Mouse (Mus musculus): Measurements from ENCODE around the gene March9.
"Not testable (repeated sequence)": the region's sequence is repeated elsewhere in the genome, so short reads cannot be mapped to it uniquely, and the experiment has no call there.

The March9 gene

DNA sequence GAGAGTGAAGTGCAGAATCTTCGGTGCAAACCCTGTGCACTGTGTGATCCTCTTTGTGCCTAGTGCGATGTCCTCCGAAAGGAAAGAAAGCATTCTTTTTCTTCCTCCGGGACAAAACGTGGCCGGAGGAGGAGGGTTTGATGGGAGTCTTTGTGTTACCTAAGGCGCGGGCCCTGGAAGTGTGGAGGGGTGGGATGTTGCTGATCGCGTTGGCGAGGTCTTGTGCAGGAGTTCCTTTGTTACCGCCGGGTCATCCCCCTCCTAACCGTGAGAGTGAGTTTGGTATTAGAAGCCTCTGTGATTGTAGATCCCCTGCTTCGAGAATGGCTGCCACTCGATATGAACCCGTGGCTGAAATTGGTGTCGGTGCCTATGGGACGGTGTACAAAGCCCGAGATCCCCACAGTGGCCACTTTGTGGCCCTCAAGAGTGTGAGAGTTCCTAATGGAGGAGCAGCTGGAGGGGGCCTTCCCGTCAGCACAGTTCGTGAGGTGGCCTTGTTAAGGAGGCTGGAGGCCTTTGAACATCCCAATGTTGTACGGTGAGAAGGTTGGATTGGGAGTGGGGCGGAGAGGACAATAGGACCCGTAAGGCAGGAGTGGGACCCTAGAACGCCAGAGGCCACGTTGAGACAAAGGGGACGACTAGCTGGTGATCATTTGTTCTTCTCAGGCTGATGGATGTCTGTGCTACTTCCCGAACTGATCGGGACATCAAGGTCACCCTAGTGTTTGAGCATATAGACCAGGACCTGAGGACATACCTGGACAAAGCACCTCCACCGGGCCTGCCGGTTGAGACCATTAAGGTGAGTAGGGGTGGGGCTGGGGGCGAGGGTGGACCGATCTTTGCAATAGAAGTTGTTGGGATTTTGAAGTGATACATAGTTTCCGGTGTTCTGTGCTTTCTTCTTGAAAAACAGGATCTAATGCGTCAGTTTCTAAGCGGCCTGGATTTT is 4.2 kb upstream of the March9 start:
- ATAC-seq (ENCODE audit: insufficient number of reproducible peaks, low FRiP score, low TSS enrichment), result no peak; the same call in 1 of the 2 replicates

DNA sequence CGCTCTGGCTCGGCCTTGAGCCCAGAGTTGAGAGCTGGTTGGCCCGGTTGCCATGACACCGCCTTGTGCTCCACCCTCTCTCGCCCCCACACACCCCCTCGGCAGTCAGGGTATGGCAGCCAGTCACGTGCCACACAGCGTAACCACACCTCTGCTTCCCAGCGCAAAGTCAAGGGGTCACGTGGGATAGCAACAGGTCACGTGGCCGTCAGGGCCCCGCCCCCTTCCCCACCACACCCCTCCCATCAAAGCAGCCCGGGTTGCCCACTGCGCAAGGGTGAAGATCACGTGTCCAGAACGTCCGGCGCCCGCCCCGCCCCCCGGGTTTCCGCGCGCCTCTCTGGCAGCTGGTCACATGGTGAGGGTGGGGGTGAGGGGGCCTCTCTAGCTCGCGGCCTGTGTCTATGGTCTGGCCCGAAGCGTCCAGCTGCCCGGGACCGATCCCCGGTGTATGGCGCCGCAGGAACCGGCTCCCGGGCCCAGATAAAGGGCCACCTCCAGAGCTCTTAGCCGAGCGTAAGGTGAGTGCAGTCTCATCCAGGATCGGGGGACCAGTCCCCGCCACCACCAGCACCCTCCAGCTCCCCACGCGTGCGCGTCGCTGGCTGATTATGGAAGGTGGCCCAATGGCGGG is 3.4 kb upstream of the March9 start, which contains the start of gene Cdk4:
TSS of gene Cdk4 (plus strand) at position 296 of the 634 bp plus-strand sequence.
- ATAC-seq (ENCODE audit: insufficient number of reproducible peaks, low FRiP score, low TSS enrichment), result peak; percentile 69

DNA sequence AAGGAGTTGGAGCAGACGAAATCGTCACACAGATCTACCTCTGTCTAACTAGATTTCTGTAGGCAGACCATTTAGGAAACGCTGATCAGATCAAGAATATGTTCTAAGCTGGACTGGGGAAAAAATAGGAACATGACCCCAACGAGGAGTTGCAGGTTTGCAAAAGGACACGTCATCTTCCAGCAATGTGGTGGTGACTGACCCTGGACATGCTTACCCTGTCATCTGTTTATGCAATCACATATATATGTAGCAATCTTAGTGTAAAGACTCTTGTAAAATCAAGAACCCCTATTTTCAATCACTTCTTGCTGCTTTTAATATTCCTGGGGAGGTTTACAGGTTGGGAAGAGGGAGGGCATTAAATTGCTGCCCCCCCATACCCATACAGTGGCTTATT is 2.5 kb upstream of the March9 start:
- ATAC-seq (ENCODE audit: insufficient number of reproducible peaks, low FRiP score, low TSS enrichment), result no peak

DNA sequence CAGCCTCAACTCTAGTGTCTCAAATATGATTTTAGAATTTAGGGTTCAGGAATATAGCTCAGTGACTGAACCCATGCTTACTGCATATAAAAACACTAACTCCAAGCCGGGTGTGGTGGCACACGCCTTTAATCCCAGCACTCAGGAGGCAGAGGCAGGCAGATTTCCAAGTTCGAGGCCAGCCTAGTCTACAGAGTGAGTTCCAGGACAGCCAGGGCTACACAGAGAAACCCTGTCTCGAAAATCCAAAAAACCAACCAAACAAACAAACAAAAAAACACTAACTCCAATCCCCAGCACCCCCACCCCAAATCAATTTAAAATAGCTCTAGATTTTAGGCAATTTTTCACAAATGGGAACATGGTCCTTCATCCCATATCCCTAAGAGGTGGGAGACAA is 2.1 kb upstream of the March9 start:
- not testable (repeated sequence) for ATAC-seq (ENCODE audit: insufficient number of reproducible peaks, low FRiP score, low TSS enrichment)

DNA sequence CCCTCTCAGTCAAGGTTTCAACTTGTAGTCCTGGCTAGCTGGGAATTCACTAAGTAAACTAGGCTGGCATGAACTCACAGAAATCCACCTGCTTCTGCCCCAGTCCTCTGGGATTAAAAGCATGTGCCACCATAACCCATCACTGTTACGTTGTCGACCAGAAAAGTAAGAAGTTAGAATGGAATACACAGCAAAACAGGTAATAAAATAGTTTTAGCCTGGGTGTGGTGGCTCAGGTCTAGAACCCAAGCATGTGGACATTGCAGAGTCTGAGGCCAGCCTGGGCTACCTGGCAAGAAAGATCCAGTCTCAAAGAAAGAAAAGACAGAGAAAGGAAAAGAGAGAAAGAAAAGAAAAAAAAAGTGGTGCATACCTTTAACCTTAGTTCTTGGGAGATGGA is 1.5 kb upstream of the March9 start:
- ATAC-seq (ENCODE audit: insufficient number of reproducible peaks, low FRiP score, low TSS enrichment), result no peak

DNA sequence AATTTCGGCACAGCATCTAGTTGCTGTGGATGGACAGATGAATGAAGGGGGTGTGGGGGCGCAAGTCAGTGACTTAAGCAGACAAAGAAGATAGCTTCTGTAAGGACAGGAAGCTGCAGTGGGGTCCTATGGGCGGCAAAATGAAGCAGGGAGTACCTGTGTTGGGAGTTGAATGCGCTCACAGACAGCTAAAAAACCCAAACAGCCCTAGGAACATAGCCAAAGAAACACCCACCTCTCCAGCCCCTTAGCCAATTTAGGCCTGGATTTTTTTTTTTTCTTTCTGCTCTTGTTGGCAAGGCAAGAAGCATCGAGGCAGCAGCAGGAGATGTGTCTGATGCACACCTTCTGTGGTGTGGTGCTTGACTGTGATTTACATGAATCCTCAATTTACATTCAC is 1.1 kb upstream of the March9 start:
- ATAC-seq (ENCODE audit: insufficient number of reproducible peaks, low FRiP score, low TSS enrichment), result no peak

DNA sequence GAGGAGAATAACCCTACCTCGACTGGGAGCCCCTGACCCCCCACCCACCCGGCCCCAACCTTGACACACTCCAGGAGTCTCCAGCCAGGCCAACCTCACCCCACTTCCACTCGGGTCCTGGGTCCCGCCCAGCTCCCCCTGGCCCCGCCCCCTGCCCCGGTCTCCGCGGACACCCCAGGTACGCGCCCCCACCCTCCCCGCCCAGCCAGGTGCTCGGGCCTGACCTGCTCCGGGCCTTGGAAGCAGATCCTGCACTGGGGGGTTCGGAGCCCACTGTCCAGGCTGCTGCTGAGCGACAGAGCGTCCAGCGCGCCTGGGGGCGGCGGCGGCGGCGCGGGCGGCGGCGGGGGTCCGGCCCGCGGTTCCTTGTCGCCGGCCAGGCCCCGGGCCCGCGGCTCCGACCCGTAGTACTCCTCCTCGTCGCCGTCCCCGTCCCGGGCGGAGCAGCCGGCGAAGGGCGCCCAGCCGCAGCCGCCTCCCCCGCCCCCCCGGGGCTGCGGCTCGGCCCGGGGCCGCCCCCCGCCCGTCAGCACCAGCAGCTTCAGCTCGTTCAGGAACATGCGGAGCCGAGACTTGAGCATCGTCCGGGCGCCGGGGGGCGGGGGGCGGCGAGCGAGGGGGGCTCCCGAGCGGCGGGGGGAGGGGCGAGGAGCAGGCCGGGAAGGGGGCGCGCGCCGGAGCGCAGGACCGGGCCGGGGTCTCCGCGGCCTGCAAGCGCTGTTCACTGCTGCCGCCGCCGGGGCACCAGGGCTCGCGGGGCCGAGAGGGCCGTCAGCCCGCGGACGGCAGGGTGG is 613 bp downstream of the March9 start:
- no peak for ATAC-seq (ENCODE audit: insufficient number of reproducible peaks, low FRiP score, low TSS enrichment)

DNA sequence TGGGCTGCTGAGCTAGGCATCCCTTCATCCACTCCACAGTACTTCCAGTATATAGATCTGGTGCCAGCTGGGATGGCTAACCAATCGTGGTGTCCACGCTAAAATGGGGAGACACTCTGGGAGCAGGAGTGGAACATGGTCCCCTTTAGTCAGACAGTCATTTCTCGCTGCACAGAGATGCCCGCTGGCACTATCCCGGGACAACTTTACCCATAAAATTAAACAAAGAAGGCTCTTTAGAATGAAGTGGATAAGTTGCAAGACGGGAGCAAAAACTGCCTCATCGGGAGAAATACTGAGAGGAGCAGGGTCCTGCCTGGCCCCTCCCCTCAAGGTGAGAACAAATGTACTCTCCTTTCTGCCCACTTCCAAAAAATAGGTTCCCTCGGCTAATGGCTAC is 1.3 kb downstream of the March9 start:
- ATAC-seq (ENCODE audit: insufficient number of reproducible peaks, low FRiP score, low TSS enrichment), result no peak

DNA sequence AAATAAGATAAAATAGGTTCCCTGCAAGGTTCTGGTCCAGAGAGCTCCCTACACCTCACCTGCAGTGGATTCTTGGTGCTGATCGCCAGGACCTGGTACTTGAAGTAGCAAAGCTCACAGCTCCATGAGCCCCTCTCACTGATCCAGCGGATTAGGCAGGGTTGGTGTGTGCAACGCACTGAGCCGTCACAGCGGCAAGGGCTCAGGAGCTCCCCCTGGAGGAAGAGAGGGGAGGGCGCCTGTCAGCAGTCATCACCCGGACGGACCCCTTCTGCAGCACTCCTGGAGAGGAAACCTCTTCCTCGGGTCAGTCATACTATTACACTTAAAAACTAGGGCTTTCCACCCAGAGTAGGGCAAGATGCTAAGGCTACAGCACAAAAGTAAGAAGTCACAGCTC is 1.8 kb downstream of the March9 start:
- ATAC-seq (ENCODE audit: insufficient number of reproducible peaks, low FRiP score, low TSS enrichment), result no peak; the same call in 1 of the 2 replicates

DNA sequence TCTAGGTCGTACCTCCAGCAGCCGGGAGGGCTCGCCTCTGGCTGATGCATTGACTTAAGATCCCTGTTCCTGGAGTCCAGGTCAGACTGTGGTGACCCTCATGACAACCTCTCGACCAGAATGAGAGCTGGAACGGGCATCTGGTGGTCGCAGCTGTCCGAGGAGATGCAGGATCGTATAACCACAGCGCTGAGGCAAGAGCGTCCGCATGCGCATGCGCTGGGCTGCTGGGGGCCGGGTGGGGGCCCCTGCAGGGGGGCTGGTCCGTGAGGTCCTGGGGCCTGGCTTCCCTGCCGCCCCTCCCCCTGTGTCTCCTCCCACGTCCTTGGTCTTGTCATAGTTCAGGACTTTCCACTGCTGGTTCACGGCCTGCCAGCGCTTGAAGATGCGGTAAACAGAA is 3.5 kb downstream of the March9 start:
- no peak for ATAC-seq (ENCODE audit: insufficient number of reproducible peaks, low FRiP score, low TSS enrichment)

DNA sequence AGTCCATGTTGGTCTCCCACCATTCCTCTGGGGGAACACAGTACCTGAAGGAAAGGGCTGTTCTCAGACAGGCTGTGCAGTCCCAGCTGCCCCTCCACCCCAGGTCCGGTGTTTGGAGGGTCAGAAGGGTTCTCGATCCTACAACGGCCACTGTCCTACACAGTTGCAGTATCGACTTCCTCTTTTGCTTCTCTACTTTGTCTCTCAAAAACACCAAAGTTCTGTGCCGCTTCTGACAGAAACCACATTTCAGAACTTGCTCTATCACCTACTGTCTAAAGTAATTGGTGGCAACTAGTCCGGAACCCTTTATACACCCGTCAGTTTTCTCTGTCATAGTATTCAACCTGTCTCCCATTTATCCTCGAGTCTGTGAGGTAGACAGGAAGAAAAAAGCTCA is 4.6 kb downstream of the March9 start:
- ATAC-seq (ENCODE audit: insufficient number of reproducible peaks, low FRiP score, low TSS enrichment), result no peak

DNA sequence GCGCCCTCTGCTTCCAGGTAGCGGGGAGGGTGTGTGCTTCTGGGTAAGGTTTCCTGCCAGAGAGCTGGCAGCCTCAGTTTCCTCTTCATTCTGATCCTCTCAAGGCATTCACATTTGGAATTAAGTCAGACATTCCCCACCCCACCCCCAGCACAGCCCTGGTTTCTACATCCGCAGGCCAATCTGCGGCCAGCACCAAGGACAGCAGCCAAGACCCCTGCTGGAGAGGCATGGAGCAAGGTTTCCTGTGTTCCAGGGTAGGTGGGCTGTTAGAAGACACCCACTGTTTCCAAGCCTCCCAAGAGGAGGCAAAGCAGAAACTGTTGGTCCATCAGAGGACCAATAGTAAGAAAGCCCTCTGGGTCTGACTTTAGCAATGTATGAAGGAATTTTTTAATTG is 5.3 kb downstream of the March9 start:
- ATAC-seq (ENCODE audit: insufficient number of reproducible peaks, low FRiP score, low TSS enrichment), result no peak

DNA sequence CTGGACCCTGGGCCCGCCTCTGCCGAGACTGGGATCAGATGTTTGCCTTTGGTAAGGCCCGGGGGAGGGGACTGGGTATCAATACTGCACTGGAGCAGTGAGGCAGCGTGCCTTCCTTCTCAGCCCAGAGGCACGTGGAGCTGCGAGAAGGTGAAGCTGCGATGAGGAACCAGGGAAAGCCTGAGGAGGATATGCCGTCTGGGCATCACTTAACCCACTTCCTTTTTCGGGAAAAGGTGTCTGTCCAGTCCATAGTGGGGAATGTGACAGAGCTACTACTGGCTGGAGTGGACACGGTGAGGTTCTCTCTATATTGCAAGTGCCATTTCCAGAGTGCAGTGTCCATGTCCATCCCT is 9.9 kb downstream of the March9 start:
- ATAC-seq (ENCODE audit: insufficient number of reproducible peaks, low FRiP score, low TSS enrichment), result no peak

DNA sequence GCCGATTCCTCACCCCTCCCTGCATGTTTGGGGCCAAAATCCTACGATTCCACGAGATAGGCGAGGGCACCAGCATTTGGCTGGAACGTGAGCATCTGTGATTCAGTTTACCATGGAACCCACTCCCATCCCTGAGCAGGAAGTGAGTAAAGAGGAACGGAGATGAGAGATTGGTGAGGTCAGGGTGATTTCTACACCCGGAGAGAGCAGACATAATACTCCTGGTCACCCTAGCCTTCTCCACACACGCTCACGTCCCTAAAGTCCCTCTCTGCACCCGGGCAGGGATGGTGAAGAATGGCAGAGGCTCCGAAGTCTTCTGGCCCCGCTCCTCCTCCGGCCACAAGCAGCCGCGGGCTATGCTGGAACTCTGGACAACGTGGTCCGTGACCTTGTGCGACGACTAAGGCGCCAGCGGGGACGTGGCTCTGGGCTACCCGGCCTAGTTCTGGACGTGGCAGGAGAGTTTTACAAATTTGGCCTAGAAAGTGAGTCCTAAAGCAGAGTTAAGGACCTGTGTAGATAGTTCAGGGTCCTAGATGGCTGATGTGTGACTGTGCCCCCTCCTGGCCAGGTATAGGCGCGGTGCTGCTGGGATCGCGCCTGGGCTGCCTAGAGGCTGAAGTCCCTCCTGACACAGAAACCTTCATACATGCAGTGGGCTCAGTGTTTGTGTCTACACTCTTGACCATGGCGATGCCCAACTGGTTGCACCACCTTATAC is 10.4 kb downstream of the March9 start:
- no peak for ATAC-seq (ENCODE audit: insufficient number of reproducible peaks, low FRiP score, low TSS enrichment)

DNA sequence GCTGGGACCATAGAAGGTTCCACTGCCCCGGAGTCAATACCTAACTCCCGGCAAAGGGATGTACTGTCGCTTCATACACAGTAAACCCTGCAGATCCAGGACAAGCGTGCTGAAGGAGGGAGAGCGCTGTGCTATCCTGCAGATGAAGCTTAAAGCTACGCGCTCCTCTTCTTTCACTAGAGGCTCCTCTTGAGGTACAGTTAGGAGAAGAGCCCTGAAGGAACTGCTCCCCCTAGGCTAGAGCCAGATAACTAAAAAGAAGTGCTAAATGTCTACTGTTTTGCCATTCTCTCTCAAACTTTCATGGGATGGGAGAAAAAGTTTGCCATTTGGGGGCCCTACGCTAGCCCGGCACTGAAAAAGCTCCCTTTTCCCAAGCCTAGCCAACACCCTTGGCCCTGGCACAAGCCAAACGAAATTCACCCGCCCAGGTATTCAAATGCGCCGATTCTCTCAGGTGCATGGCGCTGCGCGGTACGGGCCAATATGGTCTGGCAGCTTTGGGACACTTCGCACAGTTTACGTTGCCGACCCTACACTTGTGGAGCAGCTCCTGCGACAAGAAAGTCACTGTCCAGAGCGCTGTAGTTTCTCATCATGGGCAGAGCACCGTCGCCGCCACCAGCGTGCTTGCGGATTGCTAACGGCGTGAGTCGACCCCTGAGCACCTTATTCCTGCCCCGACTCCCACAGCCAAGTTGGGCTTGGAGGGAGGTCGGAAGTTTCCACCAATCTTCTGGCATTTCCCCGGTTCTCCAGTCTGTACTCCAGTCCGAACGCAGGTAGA is 11.2 kb downstream of the March9 start:
- no peak for ATAC-seq (ENCODE audit: insufficient number of reproducible peaks, low FRiP score, low TSS enrichment)

DNA sequence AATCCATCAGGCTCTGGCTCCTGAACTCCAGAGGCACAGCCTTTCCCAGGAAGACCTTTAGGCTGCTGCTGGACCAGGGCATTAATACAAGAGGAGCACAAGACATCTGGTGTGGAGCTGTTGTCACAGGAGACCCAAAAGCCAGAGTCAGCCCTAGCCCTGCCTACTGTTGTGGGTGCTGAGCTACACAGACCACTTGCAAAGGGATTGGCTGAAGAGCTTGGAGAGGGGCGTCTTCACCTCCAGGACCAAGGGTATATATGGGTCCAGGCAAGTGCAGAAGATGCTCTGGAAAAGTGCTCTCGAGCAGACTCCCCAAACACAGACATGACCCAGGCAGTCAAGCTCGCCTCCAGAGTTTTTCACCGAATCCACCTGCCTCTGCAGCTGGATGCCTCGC is 12.0 kb downstream of the March9 start, which contains the start of gene Cyp27b1:
TSS of gene Cyp27b1 (plus strand) at position 297 of the 400 bp plus-strand sequence.
- no peak for ATAC-seq (ENCODE audit: insufficient number of reproducible peaks, low FRiP score, low TSS enrichment)

DNA sequence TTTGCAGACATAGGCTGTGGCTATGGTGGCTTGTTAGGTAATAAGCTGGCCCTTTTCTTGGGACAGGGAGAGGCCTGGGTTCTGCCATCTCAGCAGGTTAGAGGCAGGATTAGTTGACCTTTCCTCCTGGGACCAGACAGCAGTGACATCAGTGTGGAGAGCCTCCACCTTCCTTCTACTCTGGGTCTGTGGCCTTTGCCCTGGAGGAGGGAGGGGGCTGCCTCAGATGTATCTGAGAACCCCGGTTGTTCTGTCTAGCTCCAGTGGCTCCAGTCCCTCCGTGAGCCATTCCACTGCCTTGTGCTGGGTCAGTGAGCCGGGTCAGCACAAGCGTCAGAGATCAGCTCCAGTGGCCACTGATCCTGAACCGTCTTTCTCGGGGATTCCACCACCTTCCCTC is 16.8 kb downstream of the March9 start:
- ATAC-seq (ENCODE audit: insufficient number of reproducible peaks, low FRiP score, low TSS enrichment), result no peak

DNA sequence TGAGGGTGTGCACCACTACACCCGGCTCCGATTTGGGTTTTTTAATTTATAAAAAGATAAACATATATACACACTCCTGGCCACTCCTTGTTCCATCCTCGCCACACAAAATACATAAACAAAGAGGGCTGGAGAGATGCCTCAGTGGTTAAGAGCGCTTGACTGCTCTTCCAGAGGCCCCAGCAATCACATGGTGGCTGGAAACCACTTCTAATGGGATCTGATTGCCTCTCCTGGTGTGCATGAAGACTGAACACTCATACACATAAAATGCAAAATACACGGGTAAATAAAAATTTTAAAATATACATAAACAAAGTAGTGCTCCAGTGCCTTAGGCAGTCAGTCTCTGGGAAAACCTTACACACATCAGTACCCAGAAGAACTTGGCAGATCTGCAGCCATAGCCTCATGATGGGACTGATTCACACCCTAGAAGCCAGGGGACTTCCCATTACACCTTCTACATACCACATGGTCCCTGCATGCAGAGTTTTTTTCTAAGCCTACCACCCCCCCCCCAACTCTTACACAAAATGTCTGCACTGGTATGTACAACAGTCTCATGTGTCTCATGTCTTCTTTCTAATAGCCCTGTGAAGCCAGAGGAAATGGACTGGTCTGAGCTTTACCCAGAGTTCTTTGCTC is 17.4 kb downstream of the March9 start:
- no peak for ATAC-seq (ENCODE audit: insufficient number of reproducible peaks, low FRiP score, low TSS enrichment)

DNA sequence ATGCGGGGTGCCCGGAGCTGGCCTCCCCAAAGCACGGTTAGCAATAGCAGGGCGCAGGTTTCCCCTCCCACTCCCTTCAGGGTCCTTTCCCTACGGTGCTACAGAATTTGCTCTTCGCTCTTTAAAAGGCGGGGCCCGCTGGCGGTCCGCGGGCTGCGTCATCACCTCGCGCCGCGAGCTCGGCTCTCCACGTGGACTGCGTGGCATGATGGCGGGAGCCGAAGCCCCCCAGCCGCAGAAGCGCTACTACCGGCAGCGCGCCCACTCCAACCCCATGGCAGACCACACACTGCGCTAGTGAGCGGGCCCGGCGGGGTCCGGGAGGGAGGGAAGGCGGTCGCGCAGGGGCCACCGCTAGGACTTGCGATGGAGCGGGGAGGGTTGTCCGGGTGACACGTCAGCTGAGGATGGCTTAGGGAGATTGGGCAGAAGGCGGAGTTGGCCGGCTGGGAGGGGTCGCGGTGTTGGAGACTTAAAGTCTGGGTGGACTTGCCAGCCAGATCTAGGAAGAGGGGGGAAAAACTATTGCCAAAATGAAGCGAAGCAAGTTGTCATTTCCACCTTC is 18.1 kb downstream of the March9 start:
- peak; percentile 81 for ATAC-seq (ENCODE audit: insufficient number of reproducible peaks, low FRiP score, low TSS enrichment)
